Mouse (Mus musculus): ENCODE data around the gene Lgi4. TPM values are rescaled to one million over a fixed set of nuclear protein-coding genes. Genes with fewer than 3 reads are reported as not detected.

Gene Lgi4
- total and polyA plus RNA-seq, 3 experiments = not detected

DNA sequence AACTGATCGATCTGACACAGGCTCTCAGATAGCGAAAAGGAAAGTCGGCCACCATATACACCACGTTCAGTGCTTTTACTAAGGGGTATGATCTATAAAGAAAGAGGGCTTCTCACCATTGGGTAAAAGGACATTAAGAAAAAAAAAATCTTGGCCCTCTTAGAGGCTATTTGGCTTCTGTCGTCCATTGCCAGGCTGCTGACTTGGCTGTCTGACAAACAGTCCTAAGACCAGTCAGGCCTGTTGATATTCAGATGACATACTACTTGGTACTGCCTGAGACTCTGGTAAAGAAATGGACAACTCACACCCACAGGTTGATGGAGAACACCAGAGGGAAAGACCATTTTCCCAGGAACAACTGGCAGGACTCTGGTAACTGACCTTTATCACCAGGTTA is 46.2 kb upstream of the Lgi4 start:
- Histone ChIP-seq H3K4me2 (ENCODE audit: insufficient read depth, low read depth, poor library complexity, severe bottlenecking) (no peak overlapping the region), H3K27me3 (replicated peaks) (no peaks in the 10 kb centered on the region), H3K4me1 (ENCODE audit: control insufficient read depth in 1 of 2, insufficient read depth in 2 of 2) (peaks cover 2 to 21% of the 10 kb centered on the region in 2 experiments), H3K79me2 (replicated peaks; ENCODE audit: control insufficient read depth, extremely low read depth, insufficient read depth, poor library complexity, severe bottlenecking) (no peaks in the 10 kb centered on the region), H3K4me3 (replicated peaks in 1 of 3; ENCODE audit: low read depth in 2 of 3, low read length in 2 of 3, poor library complexity in 1 of 3) (no peak overlapping the region), H3K9me3 (replicated peaks; ENCODE audit: low read length) (no peaks in the 10 kb centered on the region), H3K9ac (ENCODE audit: insufficient read depth, low read depth) (no peak overlapping the region), H3K27ac (ENCODE audit: insufficient read depth, low read depth) (no peak overlapping the region), H3K36me3 (replicated peaks in 1 of 2; ENCODE audit: control insufficient read depth in 1 of 2, insufficient read depth in 1 of 2, low read length in 1 of 2) (no peaks in the 10 kb centered on the region)
- in situ Hi-C loops (cut with MboI; ENCODE audit: low pct_ligation_motif_present, low pct_unique_long_range_greater_than_20kb, low sequenced_read_pairs) (no loop called here), dilution Hi-C loops (cut with MboI; ENCODE audit: extremely low pct_ligation_motif_present, extremely low pct_unique_long_range_greater_than_20kb, low sequenced_read_pairs) (no loop called here)
- no peak for DNase-seq (ENCODE audit: extremely low read depth)
- TF ChIP-seq ZKSCAN1 (IDR thresholded peaks at IDR 0.05; ENCODE audit: borderline replicate concordance, low read depth, low read length) (no peak), MYC (IDR thresholded peaks at IDR 0.05; ENCODE audit: low read depth, low read length) (no peak), TBP (conservative IDR thresholded peaks at IDR 0.05; ENCODE audit: low read depth, low read length) (no peak), MEF2A (IDR thresholded peaks at IDR 0.05; ENCODE audit: borderline replicate concordance, low read depth, low read length) (no peak), SIN3A (IDR thresholded peaks at IDR 0.05; ENCODE audit: low read length) (no peak), MAFK (IDR thresholded peaks at IDR 0.05; ENCODE audit: insufficient replicate concordance, low read length) (no peak), CHD2 (IDR thresholded peaks at IDR 0.05; ENCODE audit: low read length) (no peak), NELFE (IDR thresholded peaks at IDR 0.05; ENCODE audit: low read depth, low read length) (no peak), ETS1 (conservative IDR thresholded peaks at IDR 0.05; ENCODE audit: low read depth, low read length) (no peak), JUND (conservative IDR thresholded peaks at IDR 0.05; ENCODE audit: low read depth, low read length) (no peak), UBTF (IDR thresholded peaks at IDR 0.05; ENCODE audit: low read depth, low read length) (no peak), POLR2AphosphoS2 (IDR thresholded peaks at IDR 0.05; ENCODE audit: low read depth, low read length) (no peak), HCFC1 (IDR thresholded peaks at IDR 0.05; ENCODE audit: low read depth, low read length) (no peak)

DNA sequence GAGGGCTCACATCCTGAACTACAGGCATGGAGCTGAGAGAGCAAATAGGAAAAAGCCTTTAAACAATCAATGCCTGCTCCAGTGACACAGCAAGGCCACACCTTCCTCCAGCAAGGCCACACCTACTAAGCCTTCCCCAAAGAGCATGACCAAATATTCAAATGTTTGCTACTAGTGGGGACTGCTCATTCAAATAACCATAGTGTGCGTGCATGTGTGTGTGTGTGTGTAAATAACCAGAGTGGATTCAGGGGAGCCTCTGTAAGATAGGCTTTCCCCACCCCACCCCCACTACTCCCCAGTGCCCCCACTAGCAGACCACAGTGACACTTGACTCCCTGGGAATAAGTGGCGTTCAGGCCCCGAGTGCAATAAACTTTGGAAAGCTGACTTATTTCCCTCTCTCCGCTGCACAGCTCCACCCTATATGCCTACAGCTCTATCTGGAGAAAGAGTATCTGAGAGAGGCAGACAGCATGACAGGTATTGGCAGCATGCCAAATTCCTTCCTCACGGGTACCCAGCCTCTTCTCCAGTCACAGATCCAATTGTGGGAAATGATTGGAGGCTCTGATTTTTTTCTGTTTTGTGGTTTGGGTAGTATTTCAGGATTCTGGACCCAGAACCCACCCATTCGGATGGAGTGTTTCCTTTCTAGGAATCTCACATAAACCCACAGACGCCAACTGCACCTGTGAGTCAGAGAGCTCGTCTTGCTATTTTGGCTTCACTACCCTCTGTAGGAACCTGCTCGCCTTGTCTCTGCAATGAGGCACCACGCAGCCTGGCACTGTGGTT is 41.8 kb upstream of the Lgi4 start:
- H3K36me3 ChIP-seq (replicated peaks in 1 of 2; ENCODE audit: control insufficient read depth in 1 of 2, insufficient read depth in 1 of 2, low read length in 1 of 2) = no peaks in the 10 kb centered on the region

More for the DNA sequence above, 41.8 kb upstream of the Lgi4 start:
- TF ChIP-seq JUN (IDR thresholded peaks at IDR 0.05; ENCODE audit: insufficient read depth, low read depth, low read length) = no peak
- no peak for TF ChIP-seq EP300 (IDR thresholded peaks at IDR 0.05; ENCODE audit: low read length)
- TF ChIP-seq BHLHE40 (IDR thresholded peaks at IDR 0.05; ENCODE audit: low read depth, low read length) = 0 out of 2 replicates have a peak, but pooled peaks have one; percentile 32
- Histone ChIP-seq H3K27ac (ENCODE audit: insufficient read depth, low read depth) (no peak overlapping the region), H3K4me1 (ENCODE audit: control insufficient read depth in 1 of 2, insufficient read depth in 2 of 2) (peaks cover 4 to 18% of the 10 kb centered on the region in 2 experiments), H3K9ac (ENCODE audit: insufficient read depth, low read depth) (no peak overlapping the region), H3K27me3 (replicated peaks) (no peaks in the 10 kb centered on the region), H3K4me3 (replicated peaks in 1 of 3; ENCODE audit: low read depth in 2 of 3, low read length in 2 of 3, poor library complexity in 1 of 3) (no peak overlapping the region), H3K79me2 (replicated peaks; ENCODE audit: control insufficient read depth, extremely low read depth, insufficient read depth, poor library complexity, severe bottlenecking) (no peaks in the 10 kb centered on the region), H3K9me3 (replicated peaks; ENCODE audit: low read length) (no peaks in the 10 kb centered on the region), H3K4me2 (ENCODE audit: insufficient read depth, low read depth, poor library complexity, severe bottlenecking) (peak overlapping the region; percentile 34)
- dilution Hi-C loops (cut with MboI; ENCODE audit: extremely low pct_ligation_motif_present, extremely low pct_unique_long_range_greater_than_20kb, low sequenced_read_pairs) = no loop called here
- in situ Hi-C loops (cut with MboI; ENCODE audit: low pct_ligation_motif_present, low pct_unique_long_range_greater_than_20kb, low sequenced_read_pairs) = no loop called here
- DNase-seq (ENCODE audit: extremely low read depth) = peak; percentile 69

Measured in CH12.LX (cell line).